Mouse (Mus musculus): ENCODE measurements at regions not wholly inside any gene's neighbourhood (a gene's known extent, or its start where the extent isn't known, plus 50 kb on each side); places are given as distances from the start of the nearest gene placed in this dataset.
A peak's percentile ranks its signal among the peaks of the same experiment; 100 is the strongest.
"Not testable (repeated sequence)": the region's sequence is repeated elsewhere in the genome, so short reads cannot be mapped to it uniquely, and the experiment has no call there.

DNA sequence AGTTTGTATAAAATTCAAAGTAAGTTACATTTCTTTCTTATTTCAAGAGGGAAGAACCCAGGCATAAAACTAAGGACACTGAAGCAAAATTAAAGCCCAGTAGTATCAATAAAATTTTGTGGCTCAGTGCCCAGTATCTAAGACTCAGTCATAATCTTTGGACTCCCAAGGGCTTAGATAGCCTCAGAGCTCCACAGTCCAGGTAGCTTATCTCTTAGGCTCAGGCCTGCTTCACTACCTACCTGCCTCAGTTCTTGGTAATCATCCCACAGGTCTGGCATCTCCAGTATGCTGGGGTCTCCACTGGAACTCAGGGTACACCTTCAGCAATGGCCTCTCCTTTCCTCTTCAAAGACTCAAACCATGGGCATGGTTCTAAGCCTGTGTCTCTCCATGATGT lies 530.3 kb downstream of the Dad1 start:
- DNase-seq (ENCODE audit: low spot score in 2 of 2), result not testable (repeated sequence)

DNA sequence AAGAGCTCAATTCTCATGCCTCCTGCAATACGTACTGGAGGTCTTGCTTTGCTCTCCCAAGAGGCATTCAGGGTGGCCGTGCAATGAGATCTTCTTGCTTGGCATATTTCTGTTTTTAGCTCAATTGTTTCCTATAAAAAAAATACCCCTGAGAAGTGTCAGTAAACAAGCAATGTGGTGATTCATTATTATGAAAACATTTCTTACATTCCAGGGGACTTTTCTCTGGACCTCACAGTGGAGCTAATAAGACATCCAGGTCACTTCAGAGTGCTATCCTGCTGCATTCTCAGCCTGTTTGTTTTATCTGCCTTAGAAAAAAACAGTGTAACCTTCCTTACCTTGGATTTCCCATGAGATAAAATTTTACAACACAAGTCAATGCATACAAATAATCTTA lies 532.0 kb downstream of the Dad1 start:
- DNase-seq (ENCODE audit: low spot score in 2 of 2), result not testable (repeated sequence)

DNA sequence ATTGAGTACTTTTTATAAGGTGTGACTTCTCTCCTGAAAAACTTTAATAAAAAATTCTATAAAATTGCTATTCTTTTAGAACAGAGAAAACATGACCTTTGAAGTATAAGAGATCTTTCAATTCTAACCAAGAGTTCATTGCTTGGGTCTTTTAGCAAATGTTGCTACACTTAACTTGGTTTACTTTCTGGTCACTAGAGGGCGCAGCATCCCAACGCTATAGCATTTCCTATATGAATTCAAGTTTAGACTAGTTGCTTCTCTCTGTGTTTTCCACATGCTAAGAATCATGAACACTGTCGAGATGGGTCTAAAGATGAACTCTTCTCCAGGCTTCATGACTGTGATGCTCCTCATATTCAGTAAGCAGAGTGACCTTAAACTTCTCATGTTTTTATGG lies 544.3 kb downstream of the Dad1 start:
- DNase-seq (ENCODE audit: low spot score in 2 of 2), result peak in 1 of 2 experiments; percentile 25

DNA sequence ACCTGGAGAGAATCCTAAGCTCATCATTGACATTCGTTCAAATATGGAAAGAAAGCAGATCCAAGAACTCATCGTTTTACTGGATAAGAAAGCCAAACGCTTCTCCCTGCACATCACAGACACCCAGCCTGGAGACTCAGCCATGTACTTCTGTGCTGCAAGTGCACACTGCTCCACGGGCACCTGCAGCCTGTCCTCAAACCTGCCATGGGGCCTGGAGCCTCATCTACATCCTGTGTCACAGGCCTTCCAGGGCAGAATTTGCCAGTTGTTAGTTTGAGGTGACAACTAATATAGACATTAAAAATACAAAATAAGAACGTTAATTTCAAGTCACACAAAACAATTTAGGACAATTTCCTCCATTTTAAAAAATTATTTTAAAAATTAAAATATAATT lies 549.6 kb downstream of the Dad1 start:
- DNase-seq (ENCODE audit: low spot score in 2 of 2), result not testable (repeated sequence)

DNA sequence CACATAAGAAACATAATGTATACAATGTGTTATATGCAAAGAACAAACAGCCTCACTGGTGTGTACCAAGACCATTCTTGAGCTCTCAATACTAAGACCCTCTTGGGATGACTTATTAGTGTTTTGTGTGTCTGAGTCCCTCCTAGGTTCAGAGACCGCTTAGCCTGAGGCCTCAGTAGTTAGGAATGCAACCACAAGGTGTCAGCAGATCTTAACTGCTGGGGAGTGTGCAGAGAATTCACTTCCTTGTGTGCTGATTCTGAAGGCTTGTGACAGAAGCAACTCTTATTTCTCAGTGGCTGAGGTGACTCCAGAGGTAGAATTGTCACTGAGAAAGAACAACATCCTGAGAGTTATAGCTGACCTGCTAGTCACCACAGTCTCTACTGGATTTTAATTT lies 550.3 kb downstream of the Dad1 start:
- not testable (repeated sequence) for DNase-seq (ENCODE audit: low spot score in 2 of 2)

DNA sequence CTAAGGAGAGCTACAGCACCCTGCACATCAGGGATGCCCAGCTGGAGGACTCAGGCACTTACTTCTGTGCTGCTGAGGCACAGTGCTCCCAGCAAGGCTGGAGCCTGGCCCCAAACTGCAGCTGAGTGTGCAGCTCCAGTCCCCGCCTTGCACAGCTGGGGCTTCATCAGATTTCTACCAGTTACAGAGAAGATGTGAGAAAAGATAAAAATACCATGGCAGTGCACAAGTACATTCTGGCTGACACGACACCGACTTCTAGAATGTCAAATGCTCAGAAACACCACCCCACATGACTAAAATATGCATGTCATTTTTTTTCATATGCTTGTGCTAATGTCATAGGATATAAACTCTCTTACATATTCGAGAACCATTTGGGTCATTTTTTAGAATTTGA lies 569.8 kb downstream of the Dad1 start:
- not testable (repeated sequence) for DNase-seq (ENCODE audit: low spot score in 2 of 2)

DNA sequence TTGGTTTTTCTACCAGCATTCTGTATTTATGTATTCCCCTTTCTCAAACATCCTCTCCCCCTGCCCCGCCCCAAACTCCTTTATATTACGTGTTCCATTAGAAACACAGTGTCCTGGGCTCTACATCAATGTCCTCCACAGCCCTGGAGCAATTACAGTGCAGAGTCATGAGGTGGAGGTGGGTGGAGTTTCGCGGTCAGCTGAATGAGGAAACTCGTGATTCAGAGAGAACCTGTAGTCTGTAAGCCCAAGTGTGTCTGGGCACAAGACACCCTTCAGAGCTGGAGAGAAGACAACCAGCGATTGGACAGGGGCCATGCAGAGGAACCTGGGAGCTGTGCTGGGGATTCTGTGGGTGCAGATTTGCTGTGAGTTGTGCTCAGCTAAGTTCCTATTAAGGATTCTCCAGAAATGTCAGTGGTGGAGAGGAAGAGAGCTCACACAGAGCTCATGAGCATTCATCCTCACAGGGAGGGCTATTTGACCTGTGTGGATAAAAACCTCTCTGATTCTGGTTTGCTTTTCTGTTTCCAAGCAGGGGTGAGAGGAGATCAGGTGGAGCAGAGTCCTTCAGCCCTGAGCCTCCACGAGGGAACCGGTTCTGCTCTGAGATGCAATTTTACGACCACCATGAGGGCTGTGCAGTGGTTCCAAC lies 570.4 kb downstream of the Dad1 start:
- not testable (repeated sequence) for DNase-seq (ENCODE audit: low spot score in 2 of 2)

DNA sequence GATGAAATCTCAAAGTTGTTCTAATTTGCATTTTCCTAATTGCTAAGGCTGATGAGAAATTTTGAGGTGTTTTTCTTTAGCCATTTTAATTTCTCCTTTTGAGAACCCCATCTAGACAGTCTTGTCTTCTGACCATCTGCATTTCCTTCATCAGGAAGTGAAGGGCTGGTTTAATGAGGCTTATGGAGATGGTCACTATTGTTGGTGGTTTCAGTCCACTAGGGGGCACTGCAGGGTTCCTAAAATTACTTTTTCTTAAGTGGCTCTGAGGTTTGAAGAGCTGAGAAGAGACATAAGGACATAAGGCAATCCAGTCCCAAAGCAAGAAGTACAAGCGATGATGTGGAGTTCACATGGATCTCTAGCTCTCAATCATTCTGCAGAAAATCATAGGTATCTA lies 571.2 kb downstream of the Dad1 start:
- not testable (repeated sequence) for DNase-seq (ENCODE audit: low spot score in 2 of 2)

DNA sequence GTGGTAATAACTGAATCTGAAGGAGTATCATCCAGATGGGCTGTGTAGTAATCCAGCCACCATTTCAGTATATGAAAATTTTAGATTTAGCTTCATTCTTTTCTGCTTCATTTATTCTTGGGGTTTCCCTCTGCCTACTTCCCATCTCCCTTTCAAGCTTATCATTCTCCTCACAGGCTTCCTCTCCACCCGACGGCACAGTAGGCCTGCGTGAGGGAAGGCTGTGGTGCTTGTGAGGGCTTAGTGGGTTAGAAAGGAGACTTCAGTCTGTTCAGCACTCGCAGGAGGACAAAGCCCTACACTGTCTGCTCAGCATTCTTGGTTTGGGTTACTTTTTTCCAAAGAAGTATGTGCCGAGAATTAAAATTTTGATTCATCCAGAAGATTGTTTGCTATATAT lies 572.6 kb downstream of the Dad1 start:
- not testable (repeated sequence) for DNase-seq (ENCODE audit: low spot score in 2 of 2)

DNA sequence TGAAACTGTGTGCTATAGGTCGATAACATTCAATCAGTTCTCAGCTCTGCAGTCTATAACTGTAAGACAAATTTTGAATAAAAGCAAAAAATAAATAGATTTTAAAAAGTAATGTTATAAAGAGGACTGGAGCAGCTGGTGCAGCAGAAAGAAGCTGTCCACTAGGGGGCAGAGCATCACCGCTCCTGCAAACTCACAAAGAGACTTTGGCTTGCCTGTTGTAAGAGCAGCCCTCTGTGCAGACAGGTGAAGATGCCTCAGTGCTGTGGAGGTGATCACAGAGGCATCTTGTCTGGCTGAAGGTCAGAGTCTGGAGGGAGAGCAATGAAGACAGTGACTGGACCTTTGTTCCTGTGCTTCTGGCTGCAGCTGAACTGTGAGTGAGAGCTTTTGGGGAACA lies 588.2 kb downstream of the Dad1 start:
- DNase-seq (ENCODE audit: low spot score in 2 of 2), result peak; percentile 10 to 13

DNA sequence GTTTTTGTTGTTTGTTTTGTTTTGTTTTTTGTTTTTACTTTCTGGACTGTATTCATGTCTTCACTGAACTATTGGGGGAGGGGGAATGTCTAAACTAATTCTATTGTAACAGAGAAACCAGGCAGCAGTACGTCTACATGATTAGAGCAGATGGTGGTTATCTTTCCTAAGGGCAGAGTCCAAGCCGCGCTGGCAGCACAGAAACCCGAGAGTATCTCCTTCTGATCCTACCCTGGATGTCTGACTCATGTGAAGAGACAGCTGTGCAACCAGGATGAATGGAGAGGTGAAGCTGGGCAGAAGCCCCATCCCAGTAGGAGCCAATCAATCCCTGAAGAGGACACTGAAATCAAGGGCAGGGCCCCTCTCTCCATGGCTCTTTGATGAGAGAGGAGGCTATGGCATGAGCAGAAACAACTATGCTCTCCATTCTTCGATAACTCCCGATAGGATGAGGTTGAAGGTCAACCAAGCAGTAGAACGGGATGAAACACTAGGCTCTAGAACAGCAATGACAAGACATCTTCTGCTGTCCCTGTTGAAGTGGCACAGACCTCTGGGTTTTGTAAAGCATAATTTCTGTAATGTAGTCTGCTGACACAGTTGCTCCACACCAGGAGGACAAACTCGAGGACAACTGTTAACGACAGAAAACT lies 591.1 kb downstream of the Dad1 start:
- DNase-seq (ENCODE audit: low spot score in 2 of 2), result not testable (repeated sequence)

DNA sequence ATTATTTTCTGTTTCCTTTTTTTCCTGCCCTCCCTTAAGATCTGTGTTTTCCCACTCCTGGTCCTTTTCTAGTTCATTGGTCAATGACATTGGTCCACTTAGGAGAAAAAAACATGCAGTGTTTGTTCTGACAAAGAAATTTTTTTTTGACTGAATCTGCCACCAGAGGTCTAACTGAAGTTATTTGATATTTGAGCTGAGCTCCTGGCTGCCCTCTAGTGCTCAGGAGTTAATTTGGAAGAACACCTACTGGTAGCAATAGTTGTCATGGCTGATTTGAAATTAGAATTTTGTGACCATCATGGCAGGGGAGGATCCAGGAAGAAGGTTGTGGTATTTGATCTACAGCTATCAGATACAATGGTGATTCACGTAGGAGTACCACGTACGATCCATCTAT lies 599.2 kb downstream of the Dad1 start:
- not testable (repeated sequence) for DNase-seq (ENCODE audit: low spot score in 2 of 2)

DNA sequence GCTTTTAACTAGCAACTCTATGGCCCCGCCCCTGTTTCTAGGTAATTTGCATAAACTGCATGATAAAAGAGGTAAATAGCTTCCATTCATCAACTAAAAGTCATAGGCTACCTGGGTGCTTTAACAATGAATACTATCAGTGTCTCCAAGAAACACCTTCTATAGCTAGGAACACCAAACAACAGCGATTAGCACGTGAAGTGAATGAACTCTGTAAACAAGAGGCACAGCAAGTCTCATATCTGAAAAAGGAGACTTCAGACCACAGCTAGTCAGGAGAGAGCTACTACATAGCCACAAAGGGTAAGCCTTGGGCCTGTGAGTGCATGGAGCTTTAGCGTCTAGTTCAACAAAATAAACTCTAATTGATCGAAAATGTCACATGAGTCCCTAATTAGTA lies 602.8 kb downstream of the Dad1 start:
- not testable (repeated sequence) for DNase-seq (ENCODE audit: low spot score in 2 of 2)

DNA sequence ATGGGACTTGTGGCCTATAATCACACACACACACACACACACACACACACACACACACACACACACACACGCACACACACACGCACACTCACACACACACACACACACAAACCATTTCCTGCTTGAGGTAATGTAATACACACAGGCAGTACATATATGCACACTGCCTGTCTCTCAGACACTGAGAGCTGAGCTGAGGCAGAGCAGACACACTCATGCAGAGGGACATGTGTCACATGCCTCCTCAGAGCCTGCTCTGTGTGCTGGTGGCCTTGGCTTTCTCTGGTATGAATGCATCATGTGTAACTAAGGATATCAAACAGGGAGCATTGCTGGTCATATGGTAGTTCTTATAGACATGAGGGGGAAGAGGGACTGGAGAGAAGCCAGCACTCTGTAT lies 604.7 kb downstream of the Dad1 start:
- not testable (repeated sequence) for DNase-seq (ENCODE audit: low spot score in 2 of 2)

DNA sequence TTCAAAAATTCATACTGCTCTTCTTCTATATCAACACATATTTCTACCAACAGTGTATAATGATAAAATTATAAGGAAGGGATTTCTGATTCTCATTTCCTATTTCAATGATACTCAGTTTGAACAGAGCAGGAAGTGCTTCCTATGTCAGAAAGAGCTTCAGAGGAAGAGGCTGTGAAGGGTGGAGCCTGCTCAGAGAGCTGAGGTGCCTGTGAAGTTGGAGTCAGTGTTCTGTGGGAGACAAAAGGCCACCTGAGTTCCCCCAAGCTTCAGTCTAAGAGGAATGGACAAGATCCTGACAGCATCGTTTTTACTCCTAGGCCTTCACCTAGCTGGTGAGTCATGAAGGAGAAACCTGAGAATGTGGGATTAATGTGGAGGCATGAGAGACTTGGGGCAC lies 613.5 kb downstream of the Dad1 start:
- DNase-seq (ENCODE audit: low spot score in 2 of 2), result not testable (repeated sequence)

DNA sequence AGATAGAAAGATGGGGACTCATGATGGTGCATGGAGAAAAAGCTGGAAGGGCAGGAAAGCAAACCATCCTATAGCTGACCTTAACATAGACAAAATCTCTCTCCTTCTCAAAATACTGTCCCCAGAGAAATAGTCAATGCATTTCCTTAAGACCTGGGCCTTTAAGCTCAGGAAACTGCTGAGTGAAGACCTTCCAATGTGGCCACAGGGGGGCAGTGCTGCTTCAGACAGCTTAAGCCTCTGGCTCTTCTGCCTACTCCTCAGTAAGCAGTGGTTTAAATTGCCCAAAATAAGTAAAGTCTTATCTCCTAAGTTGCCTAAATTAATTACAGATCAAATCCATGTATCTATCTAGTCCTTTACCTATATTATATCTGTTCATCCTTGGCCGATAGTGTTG lies 616.2 kb downstream of the Dad1 start:
- peak in 1 of 2 experiments; percentile 11 for DNase-seq (ENCODE audit: low spot score in 2 of 2)

DNA sequence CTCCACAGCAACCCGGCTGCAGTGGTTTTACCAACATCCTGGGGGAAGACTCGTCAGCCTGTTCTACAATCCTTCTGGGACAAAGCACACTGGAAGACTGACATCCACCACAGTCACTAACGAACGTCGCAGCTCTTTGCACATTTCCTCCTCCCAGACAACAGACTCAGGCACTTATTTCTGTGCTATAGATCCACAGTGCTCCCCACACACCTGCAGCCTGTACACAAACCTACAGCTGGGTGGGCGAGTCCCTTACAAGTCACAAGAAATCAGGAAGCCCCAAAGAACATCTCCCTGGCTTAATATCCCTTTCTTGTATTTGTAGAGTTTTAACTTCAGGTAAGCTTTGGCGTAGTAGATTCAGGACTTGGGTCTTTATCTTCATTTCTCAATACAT lies 618.7 kb downstream of the Dad1 start:
- not testable (repeated sequence) for DNase-seq (ENCODE audit: low spot score in 2 of 2)

DNA sequence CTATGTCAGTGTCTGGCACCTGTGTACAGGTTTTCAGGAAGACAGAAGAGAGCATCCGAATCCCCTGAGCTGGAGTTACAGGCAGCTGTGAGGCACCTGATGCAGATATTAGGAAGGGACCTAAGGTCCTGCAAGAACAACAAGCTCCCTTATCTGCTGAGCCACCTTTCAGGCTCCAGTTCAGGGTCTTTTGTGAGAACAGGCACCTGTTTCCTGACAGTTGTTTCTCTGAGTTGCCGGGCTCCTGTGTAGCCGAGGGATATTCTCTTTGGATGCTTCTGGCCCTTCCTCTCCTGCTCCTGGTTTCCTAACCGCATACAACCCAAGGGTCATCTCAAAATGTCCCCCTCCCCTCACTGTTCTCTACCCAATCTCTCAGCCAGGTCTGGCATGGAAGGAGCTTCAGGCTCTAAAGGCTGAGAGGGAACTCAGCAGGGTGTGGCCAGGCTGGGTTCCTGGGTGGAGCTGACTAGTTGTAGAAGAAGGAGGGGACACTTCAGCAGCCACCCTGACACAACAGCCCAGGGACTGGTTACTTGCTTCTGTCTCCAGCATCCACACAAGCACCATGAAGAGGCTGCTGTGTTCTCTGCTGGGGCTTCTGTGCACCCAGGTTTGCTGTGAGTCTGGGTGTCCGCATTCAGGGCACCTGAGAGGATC lies 619.5 kb downstream of the Dad1 start:
- DNase-seq (ENCODE audit: low spot score in 2 of 2), result not testable (repeated sequence)

DNA sequence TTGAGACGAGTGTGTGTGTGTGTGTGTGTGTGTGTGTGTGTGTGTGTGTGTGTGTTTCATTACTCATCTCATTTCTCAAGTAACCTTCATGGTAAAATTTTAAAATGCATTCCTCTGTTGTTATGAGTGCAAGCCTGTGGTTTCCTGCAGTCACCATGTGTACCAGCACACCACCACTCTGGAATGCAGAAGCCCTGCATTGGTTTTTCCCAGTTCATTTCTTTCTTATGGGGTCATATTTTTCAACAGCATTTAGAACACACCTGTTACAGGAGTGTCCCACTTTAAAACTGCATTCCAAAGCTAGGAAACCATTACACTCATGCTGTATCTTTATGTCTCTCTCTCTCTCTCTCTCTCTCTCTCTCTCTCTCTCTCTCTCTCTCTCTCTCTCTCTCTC lies 620.2 kb downstream of the Dad1 start:
- not testable (repeated sequence) for DNase-seq (ENCODE audit: low spot score in 2 of 2)

DNA sequence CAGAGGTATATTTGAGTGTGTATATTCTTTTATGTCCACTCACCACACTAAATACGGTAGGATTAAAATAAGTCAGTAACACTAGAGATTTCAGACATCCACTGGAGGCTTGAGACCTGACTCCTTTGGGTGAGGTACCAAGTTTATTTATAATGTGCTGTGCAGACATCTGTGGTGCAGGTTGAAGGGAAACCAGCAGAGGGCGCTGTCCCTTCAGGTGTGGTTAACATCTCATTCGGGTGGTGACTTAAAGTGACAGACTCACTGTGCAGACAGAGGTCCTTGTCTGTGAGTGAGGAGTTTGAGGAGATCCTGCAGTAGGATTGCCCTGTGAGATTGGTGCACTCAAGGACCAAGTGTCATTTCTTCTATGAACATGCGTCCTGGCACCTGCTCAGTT lies 632.5 kb downstream of the Dad1 start:
- not testable (repeated sequence) for DNase-seq (ENCODE audit: low spot score in 2 of 2)

DNA sequence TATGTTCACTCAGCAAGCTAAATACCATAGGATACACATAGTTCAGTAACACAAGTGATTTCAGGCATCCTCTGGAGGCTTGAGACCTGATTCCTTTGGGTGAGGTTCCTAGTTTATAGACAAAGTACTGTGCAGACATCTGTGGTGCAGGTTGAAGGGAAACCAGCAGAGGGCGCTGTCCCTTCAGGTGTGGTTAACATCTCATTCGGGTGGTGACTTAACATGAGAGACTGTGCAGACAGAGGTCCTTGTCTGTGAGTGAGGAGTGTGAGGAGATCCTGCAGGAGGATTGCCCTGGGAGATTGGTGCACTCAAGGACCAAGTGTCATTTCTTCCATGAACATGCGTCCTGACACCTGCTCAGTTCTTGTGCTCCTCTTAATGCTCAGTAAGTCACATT lies 637.8 kb downstream of the Dad1 start:
- not testable (repeated sequence) for DNase-seq (ENCODE audit: low spot score in 2 of 2)

DNA sequence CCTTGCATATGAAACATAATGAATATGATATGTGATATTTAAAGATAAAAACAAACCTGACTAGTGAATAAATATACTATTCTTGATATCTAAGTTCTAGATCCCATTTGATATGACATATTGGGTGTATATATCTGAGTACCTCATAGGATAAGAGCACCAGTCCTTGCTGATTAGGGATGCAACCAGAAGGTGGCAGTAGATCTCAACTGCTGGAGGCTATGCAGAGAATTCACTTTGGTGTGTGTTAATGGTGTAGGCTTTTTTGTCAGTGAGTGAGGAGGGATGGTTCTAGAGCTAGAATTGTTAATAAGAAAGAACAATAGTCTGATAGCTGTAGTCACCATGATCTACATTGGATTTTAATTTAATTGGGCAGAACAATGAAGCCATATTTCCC lies 639.6 kb downstream of the Dad1 start:
- DNase-seq (ENCODE audit: low spot score in 2 of 2), result peak in 1 of 2 experiments; percentile 4

DNA sequence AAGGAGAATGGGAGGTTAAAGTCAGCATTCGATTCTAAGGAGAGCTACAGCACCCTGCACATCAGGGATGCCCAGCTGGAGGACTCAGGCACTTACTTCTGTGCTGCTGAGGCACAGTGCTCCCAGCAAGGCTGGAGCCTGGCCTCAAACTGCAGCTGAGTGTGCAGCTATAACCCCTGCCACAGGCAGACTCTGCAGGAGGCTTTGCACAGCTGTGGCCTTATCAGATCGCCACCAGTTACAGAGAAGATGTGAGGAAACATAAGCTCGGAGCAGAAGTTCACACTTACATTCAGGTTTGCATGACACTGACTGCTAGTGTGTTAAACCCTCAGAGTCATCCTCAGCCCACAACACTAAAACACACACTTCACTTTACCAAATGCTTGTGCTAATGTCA lies 654.6 kb downstream of the Dad1 start:
- DNase-seq (ENCODE audit: low spot score in 2 of 2), result not testable (repeated sequence)

Measured in frontal cortex, postnatal 36 days (tissue).